Comparison of ENCODE assay signal across 35 mouse cellular contexts in the genomic region with DNA sequence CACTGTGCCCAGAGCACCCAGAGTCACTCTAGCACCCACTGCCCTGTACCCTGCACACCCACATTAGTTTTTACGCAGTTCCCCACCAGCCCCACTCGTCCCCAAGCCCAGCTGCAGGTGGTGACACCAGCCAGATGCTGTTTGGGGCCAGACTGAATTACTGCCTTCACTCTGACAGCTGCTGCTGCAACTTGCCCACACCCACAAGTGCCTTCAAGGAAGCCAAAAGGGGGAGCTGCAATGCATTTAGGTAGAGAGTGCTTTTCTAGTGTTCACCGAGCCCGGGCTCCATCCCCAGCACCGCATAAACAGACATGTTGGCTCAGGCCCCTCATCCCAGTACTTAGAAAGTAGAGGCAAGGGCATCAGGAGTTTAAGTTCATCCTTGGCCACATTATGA. TPM values are rescaled to one million over a fixed set of nuclear protein-coding genes. Genes with fewer than 3 reads are reported as not detected.
DNase-seq lines count a peak whose midpoint lies in the region; ATAC-seq and TF ChIP-seq lines count a peak whose summit lies in the region.
"Had no signal": no experiment of that assay in that cellular context is flagged by ENCODE, and none has a peak within 500 bp of the region (broad histone marks: within the 10 kb centered on the region; RNA-seq: fewer than 3 reads in every experiment).

No protein-coding gene starts in this region.

- peak; percentile 12; the same call in 1 of the 2 replicates for TF ChIP-seq CTCF in liver, postnatal 0 days (IDR thresholded peaks at IDR 0.05; ENCODE audit: low read depth)

- H3K27ac ChIP-seq in limb, embryonic 15.5 days: no peak overlapping the region
- no peak overlapping the region for H3K27ac ChIP-seq in limb, embryonic 10.5 days
- H3K27ac ChIP-seq in liver, postnatal 0 days (ENCODE audit: low read depth): no peak overlapping the region
- H3K27ac ChIP-seq: hindbrain, embryonic 12.5 days; hindbrain, postnatal 0 days; intestine, embryonic 15.5 days; kidney, postnatal 0 days; limb, embryonic 12.5 days; liver, embryonic 15.5 days; lung, embryonic 15.5 days; midbrain, embryonic 10.5 days; midbrain, embryonic 15.5 days had no signal

- H3K9ac ChIP-seq in limb, embryonic 15.5 days: no peak overlapping the region
- H3K9ac ChIP-seq in liver, postnatal 0 days (replicated peaks): no peak overlapping the region
- H3K9ac ChIP-seq: hindbrain, embryonic 12.5 days; intestine, embryonic 15.5 days; limb, embryonic 12.5 days; liver, embryonic 15.5 days; lung, embryonic 15.5 days; midbrain, embryonic 15.5 days had no signal

- no peak for DNase-seq in limb, embryonic 10.5 days (ENCODE audit: low spot score)
- no peak for DNase-seq in liver, postnatal 0 days
- peak; percentile 66 to 77 for DNase-seq in thymus, postnatal 10 days (ENCODE audit: low spot score in 2 of 2)
- no peak for DNase-seq in spleen, adult 18-20 months
- DNase-seq in urinary bladder, postnatal 10 days (ENCODE audit: low spot score): no peak
- DNase-seq in gastrocnemius, adult 8-10 months (ENCODE audit: low spot score in 2 of 2): no peak
- DNase-seq: adrenal gland, postnatal 14 days; cerebellum, adult 11 months; cerebellum, adult 9-11 months; gastrocnemius, postnatal 10 days; heart, adult 11 months; heart, postnatal 36 days; kidney, adult 2 months had no signal

- H3K9me3 ChIP-seq in limb, embryonic 15.5 days: no peaks in the 10 kb centered on the region
- no peaks in the 10 kb centered on the region for H3K9me3 ChIP-seq in limb, embryonic 10.5 days (replicated peaks)
- no peaks in the 10 kb centered on the region for H3K9me3 ChIP-seq in liver, postnatal 0 days (ENCODE audit: low read length)
- H3K9me3 ChIP-seq: hindbrain, embryonic 12.5 days; intestine, embryonic 15.5 days; limb, embryonic 12.5 days; liver, embryonic 15.5 days; lung, embryonic 15.5 days; midbrain, embryonic 10.5 days; midbrain, embryonic 15.5 days had no signal

- TF ChIP-seq EP300 in liver, postnatal 0 days (IDR thresholded peaks at IDR 0.05; ENCODE audit: low read depth): no peak

- H3K36me3 ChIP-seq in limb, embryonic 15.5 days: no peaks in the 10 kb centered on the region
- H3K36me3 ChIP-seq in limb, embryonic 10.5 days: no peaks in the 10 kb centered on the region
- no peaks in the 10 kb centered on the region for H3K36me3 ChIP-seq in liver, postnatal 0 days (replicated peaks; ENCODE audit: insufficient read depth, low read length)
- H3K36me3 ChIP-seq: hindbrain, embryonic 12.5 days; intestine, embryonic 15.5 days; limb, embryonic 12.5 days; liver, embryonic 15.5 days; lung, embryonic 15.5 days; midbrain, embryonic 10.5 days; midbrain, embryonic 15.5 days had no signal

- no peak overlapping the region for H3K4me2 ChIP-seq in limb, embryonic 15.5 days
- H3K4me2 ChIP-seq in liver, postnatal 0 days (ENCODE audit: low read depth, low read length): peak overlapping the region; percentile 18; the same call in 1 of the 2 replicates

- no peak for ATAC-seq in limb, embryonic 15.5 days (ENCODE audit: insufficient number of reproducible peaks, low FRiP score, low TSS enrichment, low read depth)
- ATAC-seq in liver, postnatal 0 days: no peak
- ATAC-seq: CD4-positive, CD25-positive, alpha-beta regulatory T cell, adult 4 months; forebrain, embryonic 16.5 days; hindbrain, postnatal 0 days; intestine, embryonic 15.5 days; midbrain, embryonic 15.5 days had no signal

- H3K4me3 ChIP-seq in limb, embryonic 15.5 days: 0 out of 2 replicates have a peak overlapping the region, but pooled peaks have one; percentile 43
- H3K4me3 ChIP-seq in limb, embryonic 10.5 days: no peak overlapping the region
- no peak overlapping the region for H3K4me3 ChIP-seq in liver, postnatal 0 days (ENCODE audit: low read depth, low read length)
- H3K4me3 ChIP-seq: erythroblast, embryonic 14.5 days; hindbrain, embryonic 12.5 days; intestine, embryonic 15.5 days; limb, embryonic 12.5 days had no signal

- peaks cover 34% of the 10 kb centered on the region for H3K27me3 ChIP-seq in limb, embryonic 15.5 days
- peaks cover 77% of the 10 kb centered on the region for H3K27me3 ChIP-seq in limb, embryonic 10.5 days (ENCODE audit: low read depth, poor library complexity, severe bottlenecking)
- peaks cover 41% of the 10 kb centered on the region for H3K27me3 ChIP-seq in liver, postnatal 0 days (ENCODE audit: insufficient read depth, low read length)
- H3K27me3 ChIP-seq: intestine, embryonic 15.5 days had no signal

- 45% methylated on average over 5 of the region's 5 CpGs for WGBS in limb, embryonic 15.5 days
- 41% methylated on average over 5 of the region's 5 CpGs for WGBS in limb, embryonic 10.5 days
- 63% methylated on average over 5 of the region's 5 CpGs for WGBS in liver, postnatal 0 days (ENCODE audit: insufficient replicate concordance)

- peaks cover 42% of the 10 kb centered on the region for H3K4me1 ChIP-seq in limb, embryonic 15.5 days
- peaks cover 47% of the 10 kb centered on the region for H3K4me1 ChIP-seq in limb, embryonic 10.5 days
- H3K4me1 ChIP-seq in liver, postnatal 0 days (ENCODE audit: insufficient read depth): peaks cover 26% of the 10 kb centered on the region

RNA-seq across cellular contexts. Expression of a gene that starts 4.9 kb away (rescaled TPM):
- 21.2 and 22.2 TPM in 2 replicates for polyA plus RNA-seq in limb, embryonic 15.5 days (2015; fragmentation: Nextera tagmentation; extraction: Ambion mirVana)
- polyA plus RNA-seq in limb, embryonic 10.5 days (2016; fragmentation: Nextera tagmentation; extraction: Ambion mirVana): 1.8 and 2.3 TPM in 2 replicates
- 0.36 and 0.63 TPM in 2 replicates for polyA plus RNA-seq in liver, postnatal 0 days (2015; fragmentation: Nextera tagmentation; extraction: Ambion mirVana)
- total RNA-seq in gastrocnemius, adult 8-10 months (2022): 1 to 10 TPM in 2 of 4 experiments, under 1 TPM in 2; 0.73 to 1.2 (median 1.1) TPM

RNA-seq across cellular contexts. Expression of a gene that starts 8.8 kb away (rescaled TPM):
- 0.10 and 0.12 TPM in 2 replicates for polyA plus RNA-seq in limb, embryonic 15.5 days (2015; fragmentation: Nextera tagmentation; extraction: Ambion mirVana)
- 0.19 TPM in 1 of 2 replicates, not detected in the other for polyA plus RNA-seq in limb, embryonic 10.5 days (2016; fragmentation: Nextera tagmentation; extraction: Ambion mirVana)
- 5.0 and 7.2 TPM in 2 replicates for polyA plus RNA-seq in liver, postnatal 0 days (2015; fragmentation: Nextera tagmentation; extraction: Ambion mirVana)
- not detected for total RNA-seq in gastrocnemius, adult 8-10 months (2022)
- total RNA-seq: adrenal gland, postnatal 14 days; heart, postnatal 36 days had no signal
- polyA plus RNA-seq: CD4-positive, CD25-positive, alpha-beta regulatory T cell, adult 4 months; embryonic facial prominence, embryonic 14.5 days; forebrain, embryonic 11.5 days; heart, embryonic 11.5 days; intestine, embryonic 15.5 days; limb, embryonic 12.5 days; midbrain, embryonic 15.5 days; neural tube, embryonic 11.5 days had no signal

RNA-seq across cellular contexts. Expression of a gene that starts 11.4 kb away (rescaled TPM):
- 79.9 and 84.8 TPM in 2 replicates for polyA plus RNA-seq in limb, embryonic 15.5 days (2015; fragmentation: Nextera tagmentation; extraction: Ambion mirVana)
- polyA plus RNA-seq in limb, embryonic 10.5 days (2016; fragmentation: Nextera tagmentation; extraction: Ambion mirVana): 121 and 126 TPM in 2 replicates
- polyA plus RNA-seq in liver, postnatal 0 days (2015; fragmentation: Nextera tagmentation; extraction: Ambion mirVana): 7.9 and 9.2 TPM in 2 replicates
- 10 to 100 TPM in 3 of 4 experiments, 1 to 10 TPM in 1; 6.8 to 12.3 (median 11.2) TPM for total RNA-seq in gastrocnemius, adult 8-10 months (2022)

RNA-seq across cellular contexts. Expression of a gene that starts 15.2 kb away (rescaled TPM):
- polyA plus RNA-seq in limb, embryonic 15.5 days (2015; fragmentation: Nextera tagmentation; extraction: Ambion mirVana): 93.2 and 104 TPM in 2 replicates
- 141 and 151 TPM in 2 replicates for polyA plus RNA-seq in limb, embryonic 10.5 days (2016; fragmentation: Nextera tagmentation; extraction: Ambion mirVana)
- 28.2 and 34.1 TPM in 2 replicates for polyA plus RNA-seq in liver, postnatal 0 days (2015; fragmentation: Nextera tagmentation; extraction: Ambion mirVana)
- total RNA-seq in gastrocnemius, adult 8-10 months (2022): 10 to 100 TPM; 51.9 to 80.5 (median 53.3) TPM

RNA-seq across cellular contexts. Expression of a gene that starts 27.1 kb away (rescaled TPM):
- polyA plus RNA-seq in limb, embryonic 15.5 days (2015; fragmentation: Nextera tagmentation; extraction: Ambion mirVana): 0.95 and 2.2 TPM in 2 replicates
- polyA plus RNA-seq in limb, embryonic 10.5 days (2016; fragmentation: Nextera tagmentation; extraction: Ambion mirVana): 0.28 and 0.65 TPM in 2 replicates
- polyA plus RNA-seq in liver, postnatal 0 days (2015; fragmentation: Nextera tagmentation; extraction: Ambion mirVana): not detected in 2 replicates
- not detected for total RNA-seq in gastrocnemius, adult 8-10 months (2022)
- total RNA-seq: adrenal gland, postnatal 14 days; common myeloid progenitor, adult 5-6 weeks; gastrocnemius, postnatal 10 days; heart, postnatal 36 days; megakaryocyte progenitor cell, adult 5-6 weeks; neutrophil, adult 5-6 weeks had no signal
- polyA plus RNA-seq: CD4-positive, CD25-positive, alpha-beta regulatory T cell, adult 4 months; erythroblast, embryonic 14.5 days; kidney, adult 2 months; large intestine, adult 2 months; liver, embryonic 15.5 days; spleen, adult 2 months had no signal

Comparison
In these comparisons a context has a peak if more than half of its experiments do, and no peak if none do; other contexts are left out.
1. DNase-seq: peak in thymus, postnatal 10 days (2 of 2); none in limb, embryonic 10.5 days (single experiment), liver, postnatal 0 days (single experiment), spleen, adult 18-20 months (0 of 2), urinary bladder, postnatal 10 days (single experiment) and gastrocnemius, adult 8-10 months (0 of 2).